Comparison of ENCODE assay signal across 8 mouse cellular contexts in genomic region chr14:52015445-52016100, GRCm38 (mm10). TPM values are rescaled to one million over a fixed set of nuclear protein-coding genes. Genes with fewer than 3 reads are reported as not detected.
DNase-seq lines count a peak whose midpoint lies in the region; ATAC-seq and TF ChIP-seq lines count a peak whose summit lies in the region.

Tmem253 (plus strand) TSS chr14:52015658.

- 28% methylated on average over 6 of the region's 6 CpGs for WGBS in forebrain, embryonic 15.5 days
- 24% methylated on average over 6 of the region's 6 CpGs for WGBS in liver, embryonic 14.5 days (ENCODE audit: insufficient replicate concordance)

- H3K27me3 ChIP-seq in C2C12 (ENCODE audit: control insufficient read depth, insufficient read depth, insufficient read length), result no peaks in the 10 kb centered on the region
- H3K27me3 ChIP-seq in forebrain, embryonic 15.5 days, result no peaks in the 10 kb centered on the region
- no peaks in the 10 kb centered on the region for H3K27me3 ChIP-seq in liver, embryonic 14.5 days (ENCODE audit: control insufficient read depth, insufficient read depth, low read length)

- H3K9me3 ChIP-seq in forebrain, embryonic 15.5 days, result no peaks in the 10 kb centered on the region
- no peaks in the 10 kb centered on the region for H3K9me3 ChIP-seq in liver, embryonic 14.5 days (ENCODE audit: control insufficient read depth, low read length)

- peaks cover 6% of the 10 kb centered on the region for H3K79me3 ChIP-seq in C2C12 (ENCODE audit: low read depth)

- peaks cover 58% of the 10 kb centered on the region for H3K4me1 ChIP-seq in forebrain, embryonic 15.5 days
- H3K4me1 ChIP-seq in liver, embryonic 14.5 days (replicated peaks; ENCODE audit: control insufficient read depth in 2 of 2, insufficient read depth in 2 of 2, low read length in 1 of 2), result peaks cover 22 to 29% of the 10 kb centered on the region in 2 experiments

- no peak for TF ChIP-seq EP300 in liver, embryonic 14.5 days (IDR thresholded peaks at IDR 0.05; ENCODE audit: low read depth)

- peak within 1 kb of the TSS; percentile 46 for H3K4me2 ChIP-seq in forebrain, embryonic 15.5 days (replicated peaks)
- H3K4me2 ChIP-seq in liver, embryonic 14.5 days (ENCODE audit: low read depth), result peak within 1 kb of the TSS; percentile 90

- peak within 1 kb of the TSS; percentile 40 for H3K4me3 ChIP-seq in C2C12 (ENCODE audit: insufficient read depth, poor library complexity, severe bottlenecking)
- peak within 1 kb of the TSS; percentile 67 for H3K4me3 ChIP-seq in forebrain, embryonic 15.5 days
- H3K4me3 ChIP-seq in liver, embryonic 14.5 days (ENCODE audit: insufficient read depth in 1 of 2, low read depth in 2 of 2, low read length in 2 of 2), result peak within 1 kb of the TSS; percentile 67 to 69

- no peak for TF ChIP-seq CTCF in C2C12 (IDR thresholded peaks at IDR 0.05; ENCODE audit: control insufficient read depth, insufficient read depth, insufficient read length)
- no peak for TF ChIP-seq CTCF in liver, embryonic 14.5 days (IDR thresholded peaks at IDR 0.05; ENCODE audit: low read depth)

- peak within 1 kb of the TSS; percentile 50 for H3ac ChIP-seq in C2C12 (ENCODE audit: control insufficient read depth, insufficient read length, low read depth)

- H3K79me2 ChIP-seq in C2C12 (ENCODE audit: control insufficient read depth, insufficient read depth), result peaks cover 34% of the 10 kb centered on the region

- no peak for ATAC-seq in forebrain, embryonic 15.5 days (replicated peaks)
- no peak for ATAC-seq in liver, embryonic 14.5 days (ENCODE audit: insufficient read depth)

- DNase-seq in cerebellum, adult 9-10 months, result peak; percentile 58
- DNase-seq in cerebellum, postnatal 4 days (ENCODE audit: low spot score in 2 of 2), result no peak
- DNase-seq in liver, embryonic 14.5 days (ENCODE audit: low read depth in 3 of 3, low spot score in 3 of 3), result no peak
- DNase-seq in right cerebral cortex, postnatal 25 days, result no peak
- DNase-seq in yolk sac, embryonic 10.5 days (ENCODE audit: low spot score), result no peak
- DNase-seq in kidney, postnatal 25 days, result no peak

- H3K36me3 ChIP-seq in C2C12 (ENCODE audit: control insufficient read depth, insufficient read depth), result no peaks in the 10 kb centered on the region
- no peaks in the 10 kb centered on the region for H3K36me3 ChIP-seq in forebrain, embryonic 15.5 days
- H3K36me3 ChIP-seq in liver, embryonic 14.5 days (replicated peaks; ENCODE audit: control insufficient read depth, insufficient read depth, low read depth), result no peaks in the 10 kb centered on the region

- peak within 1 kb of the TSS; percentile 95 for H3K27ac ChIP-seq in forebrain, embryonic 15.5 days (replicated peaks)
- H3K27ac ChIP-seq in liver, embryonic 14.5 days, result peak within 1 kb of the TSS; percentile 6

- H3K9ac ChIP-seq in forebrain, embryonic 15.5 days (replicated peaks), result peak within 1 kb of the TSS; percentile 64
- H3K9ac ChIP-seq in liver, embryonic 14.5 days (replicated peaks), result peak within 1 kb of the TSS; percentile 72

TF ChIP-seq in C2C12, 6 proteins besides CTCF, POLR2A, EP300 and RAD21:
- TF ChIP-seq USF1 (IDR thresholded peaks at IDR 0.05; ENCODE audit: low read depth) (no peak), FOSL1 (IDR thresholded peaks at IDR 0.05; ENCODE audit: insufficient read depth, low read length, poor library complexity, severe bottlenecking) (no peak), CEBPB (IDR thresholded peaks at IDR 0.05; ENCODE audit: low read depth) (no peak), MAX (IDR thresholded peaks at IDR 0.05) (no peak), MYOD1 (IDR thresholded peaks at IDR 0.05; ENCODE audit: control insufficient read depth, insufficient read length, low read depth) (no peak), MYOG (IDR thresholded peaks at IDR 0.05; ENCODE audit: control insufficient read depth, extremely low read depth, insufficient read length) (no peak)

RNA-seq across cellular contexts. Expression of gene Tmem253, which starts in this region (rescaled TPM):
- polyA plus RNA-seq in C2C12 (2012; fragmentation: generic; extraction: Trizol), result 0.46 TPM
- polyA plus RNA-seq in forebrain, embryonic 15.5 days (2015; fragmentation: Nextera tagmentation; extraction: Ambion mirVana), result 0.28 and 0.64 TPM in 2 replicates
- polyA plus RNA-seq in liver, embryonic 14.5 days (2012; rRNA removed), result 0.06 and 0.08 TPM in 2 replicates
- 0.24 TPM in 1 of 2 replicates, not detected in the other for polyA plus RNA-seq in liver, embryonic 14.5 days (2014; fragmentation: Nextera tagmentation; extraction: Ambion mirVana)
